Mouse (Mus musculus) megakaryocyte, embryonic 14.5 days (primary cell): Measurements from ENCODE around the gene Adam1a.

Experiments
- FLI1 ChIP-seq: IDR thresholded peaks from 2 replicates; pipeline ENCODE4 v1.6.1; 2012; ENCODE audit warnings: low read length, inconsistent platforms, mixed read lengths
- GATA1 ChIP-seq: IDR thresholded peaks from 3 replicates; pipeline ENCODE4 v1.6.1; 2012; ENCODE audit warnings: mixed read lengths, low read length, inconsistent platforms, borderline replicate concordance

DNA sequence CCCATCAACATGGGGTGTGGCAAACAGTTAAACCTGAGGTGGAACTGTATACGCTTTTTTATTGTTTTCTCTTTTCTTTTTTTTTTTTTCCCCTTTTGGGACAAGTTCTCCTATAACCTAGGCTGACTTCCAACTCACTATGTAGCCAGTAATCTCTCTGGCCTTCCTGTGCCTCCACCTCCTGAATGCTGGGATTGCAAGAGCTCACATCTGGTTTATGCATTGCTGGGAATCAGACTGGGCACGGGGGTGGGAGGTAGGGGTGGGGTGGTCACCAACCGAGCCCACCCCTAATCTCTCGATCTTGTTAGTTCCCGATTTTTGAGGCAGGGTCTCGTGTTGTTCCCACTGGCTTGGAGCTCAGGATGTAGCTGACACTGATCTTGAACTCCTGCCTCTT is 44.6 kb upstream of the Adam1a start:
- no peak for TF ChIP-seq FLI1
- TF ChIP-seq GATA1: no peak
